Mouse (Mus musculus) lung, adult 2 months (tissue): ENCODE results near the gene Tmprss4.

Source experiments
- CTCF ChIP-seq: fragments of 200-500 bp; IDR thresholded peaks from 2 replicates; pipeline ENCODE4 v1.5.1; 2011; ENCODE audit warnings: mild to moderate bottlenecking, low read length, control low read depth; ENCODE audit not compliant: insufficient read depth
- POLR2A ChIP-seq: fragments of 200-500 bp; IDR thresholded peaks from 2 replicates; pipeline ENCODE4 v1.6.1; 2011; ENCODE audit warnings: low read depth, mild to moderate bottlenecking, control low read depth, low read length, borderline replicate concordance; ENCODE audit errors: extremely low read depth

DNA sequence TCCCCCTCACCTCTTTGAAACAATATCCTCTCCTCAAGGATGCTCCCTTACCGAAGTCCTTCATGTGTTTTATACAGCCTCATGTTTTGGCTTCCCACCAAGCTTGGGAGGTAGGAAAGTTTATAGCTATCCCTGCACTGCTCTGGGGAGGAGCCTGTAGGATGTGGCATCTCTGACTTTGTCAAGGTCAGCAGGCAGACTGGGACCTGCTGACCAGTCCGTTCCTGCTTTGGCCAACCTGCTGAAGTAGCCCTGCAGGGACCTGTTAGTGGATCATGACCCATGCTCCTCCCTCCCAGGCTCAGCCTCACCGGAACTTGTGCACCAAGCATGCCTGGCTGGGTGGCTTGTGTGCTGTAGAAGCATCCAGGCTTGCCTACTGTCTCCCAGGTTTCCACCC is 61.2 kb downstream of the Tmprss4 start:
- TF ChIP-seq CTCF (no peak), POLR2A (no peak)
